In the genomic region with DNA sequence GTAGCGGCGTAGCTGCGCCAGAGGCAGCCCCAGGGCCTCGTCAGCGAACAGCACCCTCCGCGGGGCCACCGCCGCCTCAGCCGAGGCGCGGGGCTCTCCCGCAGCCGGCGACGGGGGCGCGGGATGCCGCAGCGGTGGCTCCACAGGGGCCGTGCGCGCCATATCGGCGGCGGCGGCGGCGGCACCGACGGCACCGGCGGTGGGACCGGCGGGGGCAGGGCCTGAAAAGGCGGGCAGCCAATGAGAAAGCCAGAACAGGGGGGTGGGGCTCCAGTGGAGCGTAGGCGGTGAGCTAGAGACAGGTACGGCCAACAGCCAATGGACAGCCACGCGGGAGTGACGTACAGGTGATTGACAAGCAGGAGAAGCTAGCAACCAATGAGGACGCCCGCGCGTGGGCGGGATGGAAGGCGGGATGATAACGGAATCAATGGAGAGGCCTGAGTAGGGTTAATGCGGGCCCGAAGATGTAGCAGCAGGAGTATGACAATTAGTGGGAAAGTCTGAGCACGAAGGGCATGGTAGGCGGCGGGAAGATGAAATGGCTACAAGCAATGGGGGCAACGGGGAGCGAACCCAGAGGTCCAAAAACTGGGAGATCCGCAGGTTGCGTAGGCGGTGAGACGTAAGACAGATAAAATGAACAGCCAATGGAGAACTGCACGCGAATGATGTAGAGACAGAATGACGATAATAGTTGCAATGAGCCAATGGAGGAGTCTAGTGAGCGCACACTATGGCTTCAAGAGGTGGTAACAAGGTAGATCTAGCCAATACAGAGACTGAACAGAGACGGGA, we compare ENCODE assay signal across 8 mouse cellular contexts. TPM values are rescaled to one million over a fixed set of nuclear protein-coding genes. Genes with fewer than 3 reads are reported as not detected.
DNase-seq lines count a peak whose midpoint lies in the region; ATAC-seq lines count a peak whose summit lies in the region.

A gene (minus strand): TSS at position 197 of the 798 bp plus-strand sequence.

- H3K9ac ChIP-seq in heart, embryonic 14.5 days (ENCODE audit: low read length) = peak within 1 kb of the TSS; percentile 78
- peak within 1 kb of the TSS; percentile 76 for H3K9ac ChIP-seq in liver, embryonic 13.5 days
- peak within 1 kb of the TSS; percentile 88 for H3K9ac ChIP-seq in stomach, embryonic 16.5 days (ENCODE audit: low read length)

- peak within 1 kb of the TSS; percentile 64 for H3K4me2 ChIP-seq in heart, embryonic 14.5 days (ENCODE audit: low read length)
- peak within 1 kb of the TSS; percentile 83 for H3K4me2 ChIP-seq in liver, embryonic 13.5 days
- H3K4me2 ChIP-seq in stomach, embryonic 16.5 days (ENCODE audit: low read depth, low read length) = peak within 1 kb of the TSS; percentile 72

- DNase-seq in c-Kit-negative CD71-positive TER-119-positive erythroid progenitor cells, embryonic 14.5 days (ENCODE audit: low read depth, low spot score) = peak; percentile 87
- peak; percentile 79 for DNase-seq in fibroblast of lung, adult 2 months (ENCODE audit: low read depth)
- DNase-seq in kidney, postnatal 14 days = peak; percentile 95
- peak; percentile 92 for DNase-seq in liver, embryonic 13.5 days
- peak; percentile 82 for DNase-seq in neural tube, embryonic 10.5 days (ENCODE audit: extremely low spot score, low spot score)

- H3K4me3 ChIP-seq in heart, embryonic 14.5 days (ENCODE audit: control insufficient read depth in 1 of 2, insufficient read depth in 1 of 2, low read depth in 1 of 2, low read length in 2 of 2) = peak within 1 kb of the TSS; percentile 59 to 77
- H3K4me3 ChIP-seq in liver, embryonic 13.5 days (replicated peaks) = peak within 1 kb of the TSS; percentile 72
- peak within 1 kb of the TSS; percentile 61 for H3K4me3 ChIP-seq in stomach, embryonic 16.5 days (replicated peaks; ENCODE audit: low read length)

- WGBS in heart, embryonic 14.5 days = 17% methylated on average over 65 of the region's 65 CpGs
- WGBS in liver, embryonic 13.5 days (ENCODE audit: insufficient replicate concordance) = 11% methylated on average over 58 of the region's 65 CpGs
- WGBS in stomach, embryonic 16.5 days = 14% methylated on average over 64 of the region's 65 CpGs

- no peaks in the 10 kb centered on the region for H3K36me3 ChIP-seq in heart, embryonic 14.5 days (ENCODE audit: control insufficient read depth, insufficient read depth, low read length)
- H3K36me3 ChIP-seq in liver, embryonic 13.5 days = no peaks in the 10 kb centered on the region; the same call in 1 of the 2 replicates
- H3K36me3 ChIP-seq in stomach, embryonic 16.5 days (ENCODE audit: control insufficient read depth, insufficient read depth, low read length) = no peaks in the 10 kb centered on the region

- no peaks in the 10 kb centered on the region for H3K9me3 ChIP-seq in heart, embryonic 14.5 days (ENCODE audit: control insufficient read depth, low read length)
- H3K9me3 ChIP-seq in liver, embryonic 13.5 days (replicated peaks) = no peaks in the 10 kb centered on the region
- no peaks in the 10 kb centered on the region for H3K9me3 ChIP-seq in stomach, embryonic 16.5 days (replicated peaks; ENCODE audit: control insufficient read depth, low read length)

- no peaks in the 10 kb centered on the region for H3K27me3 ChIP-seq in heart, embryonic 14.5 days (ENCODE audit: control insufficient read depth, insufficient read depth, low read length)
- H3K27me3 ChIP-seq in liver, embryonic 13.5 days = no peaks in the 10 kb centered on the region
- H3K27me3 ChIP-seq in stomach, embryonic 16.5 days (ENCODE audit: control insufficient read depth, insufficient read depth, low read length) = no peaks in the 10 kb centered on the region

- ATAC-seq in CD4-positive, CD25-positive, alpha-beta regulatory T cell, adult 4 months = peak; percentile 70
- ATAC-seq in heart, embryonic 14.5 days (ENCODE audit: insufficient number of reproducible peaks, insufficient read depth, low FRiP score, low read depth) = peak; percentile 96
- ATAC-seq in liver, embryonic 13.5 days (ENCODE audit: low read depth) = peak; percentile 96
- ATAC-seq in stomach, embryonic 16.5 days (ENCODE audit: insufficient read depth, low FRiP score) = peak; percentile 97

- peaks cover 11 to 25% of the 10 kb centered on the region in 2 experiments for H3K4me1 ChIP-seq in heart, embryonic 14.5 days (ENCODE audit: control insufficient read depth in 2 of 2, insufficient read depth in 2 of 2, low read length in 2 of 2)
- H3K4me1 ChIP-seq in liver, embryonic 13.5 days (replicated peaks) = peaks cover 44% of the 10 kb centered on the region
- peaks cover 13% of the 10 kb centered on the region for H3K4me1 ChIP-seq in stomach, embryonic 16.5 days (ENCODE audit: control insufficient read depth, insufficient read depth, low read length)

- H3K27ac ChIP-seq in heart, embryonic 14.5 days (replicated peaks in 1 of 2; ENCODE audit: control insufficient read depth in 1 of 2, insufficient read depth in 1 of 2, low read depth in 2 of 2, low read length in 2 of 2) = peak within 1 kb of the TSS; percentile 55 to 80
- H3K27ac ChIP-seq in liver, embryonic 13.5 days = peak within 1 kb of the TSS; percentile 76
- peak within 1 kb of the TSS; percentile 76 for H3K27ac ChIP-seq in stomach, embryonic 16.5 days (ENCODE audit: low read length)

RNA-seq across cellular contexts. Expression of the gene that starts here (rescaled TPM):
- polyA plus RNA-seq in CD4-positive, CD25-positive, alpha-beta regulatory T cell, adult 4 months (2017; shearing (Covaris generic)) = 1 to 10 TPM; 3.4 to 9.2 TPM
- polyA plus RNA-seq in heart, embryonic 14.5 days (2014; fragmentation: Nextera tagmentation; extraction: Ambion mirVana) = 1.2 TPM in 2 replicates
- 0.17 and 0.37 TPM in 2 replicates for polyA plus RNA-seq in liver, embryonic 13.5 days (2015; fragmentation: Nextera tagmentation; extraction: Ambion mirVana)
- 0.89 and 1.4 TPM in 2 replicates for polyA plus RNA-seq in stomach, embryonic 16.5 days (2015; fragmentation: Nextera tagmentation; extraction: Ambion mirVana)

Comparison
In these comparisons a context has a peak if more than half of its experiments do, and no peak if none do; other contexts are left out.
1. Peak in every context shown above with its lines: DNase-seq, ATAC-seq, H3K4me3 ChIP-seq and H3K27ac ChIP-seq.
2. Peak in DNase-seq, ATAC-seq, H3K4me3 ChIP-seq, H3K27ac ChIP-seq, H3K9ac ChIP-seq and H3K4me2 ChIP-seq in liver, embryonic 13.5 days; RNA of the gene not detected or under 1 TPM.